Mouse (Mus musculus) kidney, embryonic 16.5 days (tissue): ENCODE results near the gene C130074G19Rik. TPM values are rescaled to one million over a fixed set of nuclear protein-coding genes. Genes with fewer than 3 reads are reported as not detected.

ENCODE experiments used
- ATAC-seq: fragments of 200-750 bp; cut with Nextera tagmentation; 2 replicates; pipeline ENCODE4 v1.8.0; 2017; ENCODE audit warnings: moderate TSS enrichment; ENCODE audit not compliant: low FRiP score, low TSS enrichment
- H3K27ac ChIP-seq: fragments of 300-500 bp; sonication (generic); 2 replicates; pipeline ENCODE4 v1.5.1; 2014; ENCODE audit warnings: low read length
- H3K27me3 ChIP-seq: fragments of 300-500 bp; sonication (generic); 2 replicates; pipeline ENCODE4 v1.6.1; 2014; ENCODE audit warnings: low read length, control low read depth, mixed read lengths; ENCODE audit not compliant: insufficient read depth
- H3K36me3 ChIP-seq: fragments of 300-500 bp; sonication (generic); 2 replicates; pipeline ENCODE4 v1.6.1; 2014; ENCODE audit warnings: low read length, control low read depth, mixed read lengths; ENCODE audit not compliant: insufficient read depth
- H3K4me1 ChIP-seq: fragments of 300-500 bp; sonication (generic); 2 replicates; pipeline ENCODE4 v1.6.1; 2014; ENCODE audit warnings: low read length, control low read depth, mixed read lengths; ENCODE audit not compliant: insufficient read depth
- H3K4me2 ChIP-seq: fragments of 300-500 bp; sonication (generic); replicated peaks from 2 replicates; pipeline ENCODE4 v1.6.1; 2014; ENCODE audit warnings: low read depth, low read length
- H3K4me3 ChIP-seq: fragments of 300-500 bp; sonication (generic); 2 replicates; pipeline ENCODE4 v1.5.1; 2014; ENCODE audit warnings: mild to moderate bottlenecking, low read length
- H3K9ac ChIP-seq: fragments of 300-500 bp; sonication (generic); replicated peaks from 2 replicates; pipeline ENCODE4 v1.6.1; 2014; ENCODE audit warnings: low read length
- H3K9me3 ChIP-seq: fragments of 300-500 bp; sonication (generic); 2 replicates; pipeline ENCODE4 v1.6.1; 2016; ENCODE audit warnings: low read length, control low read depth
- WGBS: fragments of 180-500 bp; shearing (Covaris S2); extraction: QIAGEN DNeasy Blood & Tissue Kit; methylation state at CpG from one replicate; pipeline ENCODE4 v1.1.7; 2014; 5-methylcytosine and 5-hydroxymethylcytosine counted together
- polyA plus RNA-seq: library from polyadenylated mRNA; unstranded; fragments of >200 nt; fragmentation: Nextera tagmentation; extraction: Ambion mirVana; gene quantifications from 2 replicates; pipeline ENCODE4 v1.2.1, GENCODE M21; 2015

The C130074G19Rik gene
- polyA plus RNA-seq, 1 experiment from 2014 or later, result 3.1 TPM

- ATAC-seq, result no peak
- Histone ChIP-seq H3K27me3 (peaks cover 31% of the 10 kb centered on the region), H3K4me2 (peak overlapping the region; percentile 82), H3K9me3 (no peaks in the 10 kb centered on the region), H3K9ac (peak overlapping the region; percentile 77; the same call in 1 of the 2 replicates), H3K36me3 (no peaks in the 10 kb centered on the region), H3K27ac (no peak overlapping the region), H3K4me3 (peak overlapping the region; percentile 61), H3K4me1 (peaks cover 17% of the 10 kb centered on the region; the same call in 1 of the 2 replicates)
- 86% methylated on average over 5 of the region's 5 CpGs for WGBS
Measured at GRCm38 (mm10) chr1:184881211-184881610, 1.8 kb downstream of the C130074G19Rik start.

- Histone ChIP-seq H3K27me3 (peaks cover 28% of the 10 kb centered on the region), H3K27ac (peak overlapping the region; percentile 82), H3K9me3 (no peaks in the 10 kb centered on the region), H3K4me1 (peaks cover 17% of the 10 kb centered on the region; the same call in 1 of the 2 replicates), H3K9ac (peak overlapping the region; percentile 29; the same call in 1 of the 2 replicates), H3K4me2 (peak overlapping the region; percentile 8; the same call in 1 of the 2 replicates), H3K4me3 (no peak overlapping the region), H3K36me3 (no peaks in the 10 kb centered on the region)
- WGBS, result 57% methylated on average over 6 of the region's 6 CpGs
- ATAC-seq, result peak; percentile 71
Measured at GRCm38 (mm10) chr1:184878860-184879259, 4.2 kb downstream of the C130074G19Rik start.

- no peaks in the 10 kb centered on the region for H3K36me3 ChIP-seq
- no peak overlapping the region for H3K4me3 ChIP-seq
- H3K9me3 ChIP-seq, result no peaks in the 10 kb centered on the region
- H3K9ac ChIP-seq, result no peak overlapping the region
- no peak overlapping the region for H3K27ac ChIP-seq
- WGBS, result 76% methylated on average over 2 of the region's 2 CpGs
- peaks cover 10% of the 10 kb centered on the region; the same call in 1 of the 2 replicates for H3K4me1 ChIP-seq
- no peak for ATAC-seq
- H3K27me3 ChIP-seq, result peaks cover 13% of the 10 kb centered on the region
- no peak overlapping the region for H3K4me2 ChIP-seq
Measured at GRCm38 (mm10) chr1:184877306-184877705, 5.7 kb downstream of the C130074G19Rik start.

GRCm38 (mm10) chr1:184873910-184874309, 9.1 kb downstream of the C130074G19Rik start:
- WGBS, result 84% methylated on average over 11 of the region's 11 CpGs
- no peak for ATAC-seq
- Histone ChIP-seq H3K27ac (no peak overlapping the region), H3K9ac (no peak overlapping the region), H3K27me3 (no peaks in the 10 kb centered on the region), H3K4me3 (no peak overlapping the region), H3K36me3 (no peaks in the 10 kb centered on the region), H3K4me1 (peaks cover 24% of the 10 kb centered on the region), H3K9me3 (no peaks in the 10 kb centered on the region), H3K4me2 (no peak overlapping the region)

GRCm38 (mm10) chr1:184872069-184872819, 10.8 kb downstream of the C130074G19Rik start:
- Histone ChIP-seq H3K9ac (no peak overlapping the region), H3K27ac (peak overlapping the region; percentile 92), H3K36me3 (no peaks in the 10 kb centered on the region), H3K9me3 (no peaks in the 10 kb centered on the region), H3K4me3 (no peak overlapping the region), H3K4me1 (peaks cover 24% of the 10 kb centered on the region), H3K4me2 (no peak overlapping the region), H3K27me3 (no peaks in the 10 kb centered on the region)
- WGBS, result 63% methylated on average over 7 of the region's 7 CpGs
- ATAC-seq, result peak; percentile 50

GRCm38 (mm10) chr1:184871506-184871905, 11.5 kb downstream of the C130074G19Rik start:
- Histone ChIP-seq H3K36me3 (no peaks in the 10 kb centered on the region), H3K27ac (peak overlapping the region; percentile 92), H3K9me3 (no peaks in the 10 kb centered on the region), H3K27me3 (no peaks in the 10 kb centered on the region), H3K4me1 (peaks cover 24% of the 10 kb centered on the region), H3K4me2 (no peak overlapping the region), H3K4me3 (no peak overlapping the region), H3K9ac (no peak overlapping the region)
- 88% methylated on average over 1 of the region's 1 CpGs for WGBS
- ATAC-seq, result peak; percentile 69

- no peaks in the 10 kb centered on the region for H3K36me3 ChIP-seq
- WGBS, result 73% methylated on average over 11 of the region's 11 CpGs
- no peak overlapping the region for H3K9ac ChIP-seq
- no peaks in the 10 kb centered on the region for H3K27me3 ChIP-seq
- peak overlapping the region; percentile 92 for H3K27ac ChIP-seq
- H3K4me3 ChIP-seq, result no peak overlapping the region
- H3K4me1 ChIP-seq, result peaks cover 24% of the 10 kb centered on the region
- H3K9me3 ChIP-seq, result no peaks in the 10 kb centered on the region
- no peak for ATAC-seq
- no peak overlapping the region for H3K4me2 ChIP-seq
Measured at GRCm38 (mm10) chr1:184870646-184871385, 12.2 kb downstream of the C130074G19Rik start.

GRCm38 (mm10) chr1:184869939-184870565, 13.0 kb downstream of the C130074G19Rik start:
- no peak overlapping the region for H3K9ac ChIP-seq
- peaks cover 24% of the 10 kb centered on the region for H3K4me1 ChIP-seq
- peak overlapping the region; percentile 69 for H3K27ac ChIP-seq
- no peaks in the 10 kb centered on the region for H3K9me3 ChIP-seq
- no peaks in the 10 kb centered on the region for H3K27me3 ChIP-seq
- 74% methylated on average over 4 of the region's 4 CpGs for WGBS
- no peak overlapping the region for H3K4me2 ChIP-seq
- no peak overlapping the region for H3K4me3 ChIP-seq
- no peaks in the 10 kb centered on the region for H3K36me3 ChIP-seq
- ATAC-seq, result no peak

- Histone ChIP-seq H3K27ac (no peak overlapping the region), H3K4me2 (no peak overlapping the region), H3K4me3 (no peak overlapping the region), H3K27me3 (no peaks in the 10 kb centered on the region), H3K4me1 (peaks cover 34% of the 10 kb centered on the region), H3K9me3 (no peaks in the 10 kb centered on the region), H3K36me3 (no peaks in the 10 kb centered on the region), H3K9ac (no peak overlapping the region)
- ATAC-seq, result no peak
- 80% methylated on average over 3 of the region's 3 CpGs for WGBS
Measured at GRCm38 (mm10) chr1:184867640-184868120, 15.3 kb downstream of the C130074G19Rik start.
